Comparison of ENCODE assay signal across 8 mouse cellular contexts in the genomic region with DNA sequence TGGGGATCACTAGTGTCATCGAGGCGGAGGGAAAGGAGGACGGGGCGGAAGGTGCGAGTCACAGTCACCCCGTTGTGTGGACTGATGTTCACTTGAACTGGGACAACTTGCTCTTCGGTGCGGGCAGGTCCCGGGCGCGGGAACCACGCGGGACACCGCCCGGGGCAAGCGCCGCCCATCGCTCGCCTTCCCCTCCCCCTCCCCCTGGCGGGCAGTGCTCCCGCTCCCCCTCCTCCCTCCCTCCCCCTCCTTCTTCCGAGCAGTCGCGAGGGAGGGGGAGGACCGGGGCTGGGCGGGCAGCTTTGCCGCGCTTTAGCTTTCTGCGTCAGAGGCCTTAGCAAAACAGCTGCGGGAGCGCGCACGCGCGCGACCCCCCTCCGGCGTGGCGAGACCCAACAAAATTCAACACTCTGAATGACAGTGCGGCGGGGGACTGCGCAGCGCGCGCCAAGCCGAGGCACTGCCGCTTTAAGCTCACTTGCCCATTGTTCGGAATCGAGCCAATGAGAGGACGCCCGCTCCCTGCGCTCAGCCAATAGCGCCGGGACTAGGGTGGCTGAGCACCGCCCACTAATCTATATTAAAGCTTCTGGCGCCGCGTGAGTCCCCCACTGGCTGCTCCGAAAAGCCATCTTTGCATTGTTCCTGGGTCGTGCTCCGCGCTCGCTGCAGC. TPM values are rescaled to one million over a fixed set of nuclear protein-coding genes. Genes with fewer than 3 reads are reported as not detected.
DNase-seq lines count a peak whose midpoint lies in the region; ATAC-seq lines count a peak whose summit lies in the region.

A gene (plus strand): TSS at position 611 of the 673 bp plus-strand sequence.

- ATAC-seq in inflammation-experienced regulatory T-cells, adult 6 months: peak; percentile 77
- peak; percentile 69 for ATAC-seq in megakaryocyte-erythroid progenitor cell, adult 5-6 weeks (replicated peaks; ENCODE audit: low FRiP score, low TSS enrichment, poor library complexity, severe bottlenecking)

- DNase-seq in adrenal gland, adult (ENCODE audit: inconsistent age in 2 of 2, low spot score in 1 of 2): peak; percentile 99 to 100
- DNase-seq in embryo, embryonic 10.5 days (ENCODE audit: low spot score): peak; percentile 99
- DNase-seq in gastrocnemius, postnatal 14 days: peak; percentile 97
- peak; percentile 100 for DNase-seq in left cerebral cortex, postnatal 10 days (ENCODE audit: extremely low spot score in 1 of 2, low spot score in 2 of 2)
- DNase-seq in right cerebral cortex, postnatal 25 days: peak; percentile 99
- DNase-seq in urinary bladder, postnatal 4 days (ENCODE audit: low spot score in 2 of 2): peak; percentile 98 to 100

- intact Hi-C loops in gastrocnemius, postnatal 14 days (cut with DNase I; ENCODE audit: low total_unique reads): no loop called here
- intact Hi-C loops in left cerebral cortex, postnatal 10 days (cut with DNase I): loop anchor here (5.0 kb wide), 1 partner anchor 39 kb away; no protein-coding TSS in a partner anchor

RNA-seq across cellular contexts. Expression of the gene that starts here (rescaled TPM):
- 100 to 1,000 TPM; 184 to 248 TPM for total RNA-seq in gastrocnemius, postnatal 14 days (2021)
- polyA plus RNA-seq in inflammation-experienced regulatory T-cells, adult 6 months (2017; shearing (Covaris generic)): 1,000 to 10,000 TPM; 2,583 to 3,807 (median 2,925) TPM
- total RNA-seq in left cerebral cortex, postnatal 10 days (2021): 100 to 1,000 TPM; 438 to 477 TPM
- 2,834 and 3,273 TPM in 2 replicates for total RNA-seq in megakaryocyte-erythroid progenitor cell, adult 5-6 weeks (2014; fragmentation: Nextera tagmentation)
- 4,983 and 7,914 TPM in 2 replicates for total RNA-seq in megakaryocyte-erythroid progenitor cell, adult 5-6 weeks (2017)

Comparison
In these comparisons a context has a peak if more than half of its experiments do, and no peak if none do; other contexts are left out.
1. Peak in every context shown above with its lines: DNase-seq and ATAC-seq.
2. RNA of the gene that starts here (total RNA-seq): 2,834 to 7,914 TPM in megakaryocyte-erythroid progenitor cell, adult 5-6 weeks; 438 to 477 TPM in left cerebral cortex, postnatal 10 days and 184 to 248 TPM in gastrocnemius, postnatal 14 days; every median in the first group is over 4 times any median in the second.